Mouse (Mus musculus) fibroblast of lung, adult 2 months (primary cell): ENCODE measurements around the gene Ripor3.
A peak's percentile ranks its signal among the peaks of the same experiment; 100 is the strongest.

Source experiments
- DNase-seq: peaks from one replicate; pipeline ENCODE4 v3.0.0-alpha.2; 2011; ENCODE audit warnings: low read depth

The Ripor3 gene

GRCm38 (mm10) chr2:167953819-167954218 is 56.6 kb downstream of the Ripor3 start:
- DNase-seq: no peak

- DNase-seq: peak; percentile 85
Observed at GRCm38 (mm10) chr2:167951301-167952211, 58.9 kb downstream of the Ripor3 start.

- DNase-seq: no peak
Observed at GRCm38 (mm10) chr2:167950681-167951080, 59.7 kb downstream of the Ripor3 start.

- no peak for DNase-seq
Observed at GRCm38 (mm10) chr2:167949808-167950207, 60.6 kb downstream of the Ripor3 start.

DNA sequence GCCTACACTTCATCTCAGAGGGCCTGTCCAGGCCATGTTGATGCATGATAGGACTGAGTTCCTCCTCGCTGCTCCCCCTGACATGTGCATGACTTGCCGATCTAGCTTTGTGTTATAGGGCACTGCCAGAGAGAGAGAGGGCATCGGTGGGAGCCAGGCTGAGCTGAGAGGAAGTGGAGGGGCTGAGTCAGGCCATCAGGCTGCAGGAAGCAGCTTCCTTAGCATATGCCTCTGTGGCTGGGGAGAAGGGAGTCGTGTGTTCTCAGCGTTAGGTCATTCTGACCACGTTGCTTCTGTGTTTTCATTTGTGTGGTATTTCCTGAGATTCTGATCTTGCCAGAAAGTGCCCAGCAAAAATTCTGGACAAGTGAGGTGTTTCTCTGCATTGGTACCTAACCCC is 61.2 kb downstream of the Ripor3 start:
- DNase-seq: peak; percentile 87

DNA sequence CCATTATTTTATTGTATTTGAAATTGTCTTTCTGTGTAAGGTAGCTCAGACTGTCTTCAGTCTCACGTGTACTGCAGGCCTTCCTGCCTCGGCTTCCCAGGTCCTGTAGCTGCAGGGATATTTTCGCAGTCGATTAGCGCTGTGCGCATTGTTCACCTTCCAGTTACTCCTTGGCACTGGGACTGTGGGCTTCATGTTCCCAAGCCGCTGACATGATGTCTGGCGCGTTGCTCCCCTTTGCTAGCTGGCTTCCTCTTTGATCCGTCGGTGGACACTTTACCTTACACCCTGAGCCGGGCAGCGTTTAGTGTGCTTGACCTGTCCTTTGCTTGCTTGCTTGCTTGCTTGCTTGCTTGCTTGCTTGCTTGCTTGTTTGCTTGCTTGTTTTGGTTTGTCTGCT is 61.9 kb downstream of the Ripor3 start:
- DNase-seq: no peak

DNA sequence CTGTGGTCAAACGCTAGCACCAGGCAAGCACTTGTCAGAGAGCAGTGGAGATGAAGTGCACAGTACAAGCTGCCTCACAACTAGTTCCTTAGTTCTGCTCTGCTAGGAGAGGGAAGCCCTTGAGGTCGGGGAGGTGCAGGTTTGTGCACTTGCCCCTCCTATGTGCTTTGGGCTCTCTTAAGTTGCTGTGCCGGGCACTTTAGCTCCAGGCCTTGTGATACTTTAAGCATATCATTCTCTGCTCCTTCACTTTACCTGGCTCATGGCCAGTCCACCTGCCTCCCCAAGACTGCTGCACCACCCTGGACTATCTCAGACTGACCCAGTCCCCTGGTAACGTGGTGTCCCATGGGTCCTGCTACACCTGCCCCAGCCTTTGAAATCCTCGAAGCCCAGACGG is 62.4 kb downstream of the Ripor3 start:
- DNase-seq: no peak

- DNase-seq: no peak
Observed at GRCm38 (mm10) chr2:167947251-167947650, 63.2 kb downstream of the Ripor3 start.

DNA sequence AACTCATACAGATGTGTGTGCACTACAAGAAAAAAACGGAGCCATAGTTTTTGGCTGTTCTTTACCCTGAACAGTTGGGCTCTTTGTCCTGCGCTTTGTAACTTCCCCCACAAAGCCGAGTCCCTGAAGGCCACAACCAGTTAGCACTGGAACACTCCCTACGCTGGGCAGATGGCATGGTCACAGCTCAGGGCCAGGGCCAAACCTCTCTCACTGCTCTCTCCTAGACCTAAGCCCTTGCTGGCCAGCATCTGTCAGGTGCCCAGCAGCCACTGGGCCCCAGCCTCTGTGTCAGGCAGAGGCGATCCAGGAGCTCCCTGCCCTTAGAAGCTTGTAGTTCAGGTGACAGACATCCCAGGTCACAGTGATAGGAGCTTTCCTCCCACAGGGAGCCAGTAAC is 65.0 kb downstream of the Ripor3 start:
- DNase-seq: no peak

DNA sequence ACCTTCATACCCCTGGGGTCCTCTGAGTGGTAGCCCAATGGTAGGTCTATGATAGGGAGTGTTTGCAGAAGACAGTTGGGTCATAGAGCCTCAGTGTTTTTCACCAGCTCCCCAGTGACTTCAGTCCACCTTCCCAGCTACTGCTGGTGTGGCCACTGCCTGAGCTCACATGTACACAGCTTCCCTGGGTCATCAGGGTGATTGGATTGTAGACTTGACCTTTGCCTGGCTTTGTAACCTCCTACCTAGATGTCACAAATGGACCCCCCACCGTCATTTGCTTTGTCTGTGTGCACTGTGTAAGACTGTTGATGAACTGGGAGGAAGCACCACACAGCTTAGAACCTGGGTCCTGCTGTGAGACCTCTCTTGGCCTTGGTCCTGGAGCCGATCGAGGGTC is 66.2 kb downstream of the Ripor3 start:
- no peak for DNase-seq

DNA sequence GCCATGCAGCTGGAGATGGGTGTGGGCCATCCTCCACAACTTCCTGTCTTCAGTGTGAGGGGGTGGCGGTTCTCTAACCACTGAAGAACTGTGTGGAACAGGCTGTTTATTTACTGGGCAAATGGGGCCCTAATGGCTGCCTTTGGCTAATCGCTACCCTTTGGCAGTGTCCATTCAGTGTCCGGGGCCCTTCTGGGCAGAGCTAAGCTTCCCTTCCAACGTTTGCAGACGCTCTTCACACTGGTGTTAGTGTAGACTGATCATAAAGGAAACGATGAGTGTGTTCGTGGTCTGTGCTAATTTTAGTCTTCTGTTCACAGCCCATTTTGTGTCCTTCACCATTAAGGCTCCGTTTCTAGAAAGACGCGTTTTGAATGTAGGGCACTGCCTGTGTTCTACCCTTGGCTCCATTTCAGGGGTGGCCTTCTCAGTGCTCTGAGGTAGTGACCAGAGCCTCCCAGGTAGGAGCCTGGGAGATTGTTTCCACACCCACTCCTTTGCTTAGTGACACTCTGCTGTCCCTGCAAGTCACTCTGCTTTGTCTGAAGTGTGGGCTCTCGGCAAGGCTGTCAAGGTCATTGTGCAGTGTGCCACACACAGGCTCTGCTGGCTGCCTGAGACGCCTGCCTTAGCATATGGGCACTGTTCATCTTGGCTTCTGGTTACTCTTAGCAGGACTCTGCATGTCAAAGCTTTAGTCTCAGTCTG is 67.3 kb downstream of the Ripor3 start:
- no peak for DNase-seq

- DNase-seq: peak; percentile 92
Observed at GRCm38 (mm10) chr2:167942199-167942925, 68.1 kb downstream of the Ripor3 start.

DNA sequence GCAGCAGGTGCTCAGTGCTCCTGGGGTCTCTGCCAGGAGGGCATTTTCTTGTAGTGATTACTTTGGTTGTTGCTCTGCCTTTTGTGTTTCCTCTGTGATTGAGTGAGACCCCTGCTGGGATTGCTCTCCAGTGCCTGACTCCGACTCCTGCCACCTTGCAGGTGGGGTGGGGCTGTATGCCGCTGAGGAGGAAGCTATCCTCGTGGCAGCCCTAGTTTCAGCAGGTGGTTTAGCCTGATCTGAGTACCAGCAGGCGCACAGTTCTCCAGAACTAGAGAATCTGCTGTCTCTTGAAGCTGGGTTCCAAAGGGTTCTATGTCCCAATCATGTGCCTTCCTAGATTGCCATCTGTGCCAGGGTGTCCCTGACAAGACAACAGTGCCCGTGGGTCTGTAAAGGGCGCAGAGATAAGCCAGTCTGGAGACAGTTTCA is 68.7 kb downstream of the Ripor3 start:
- no peak for DNase-seq

DNA sequence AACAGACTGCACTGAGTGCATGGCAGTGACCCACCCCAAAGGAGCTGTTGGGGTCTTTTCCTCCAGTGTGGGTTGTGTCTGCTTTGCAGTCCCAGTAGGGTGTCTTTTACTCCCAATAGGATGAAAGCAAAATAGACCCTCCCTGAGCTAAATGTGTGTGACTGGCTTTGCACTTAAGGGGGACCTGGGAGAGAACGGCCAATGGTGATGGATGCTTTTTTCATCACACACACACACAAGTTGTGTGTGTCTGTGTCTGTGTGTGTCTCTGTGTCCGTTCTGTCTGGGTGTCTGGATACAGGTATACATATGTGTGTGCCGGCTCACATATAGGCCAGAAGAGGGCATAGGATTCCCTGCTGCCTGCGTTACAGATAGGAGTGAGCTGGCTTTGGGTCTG is 69.1 kb downstream of the Ripor3 start:
- no peak for DNase-seq

- DNase-seq: no peak
Observed at GRCm38 (mm10) chr2:167940636-167941035, 69.8 kb downstream of the Ripor3 start.

GRCm38 (mm10) chr2:167939632-167940399 is 70.6 kb downstream of the Ripor3 start:
- DNase-seq: no peak

GRCm38 (mm10) chr2:167939204-167939603 is 71.2 kb downstream of the Ripor3 start:
- DNase-seq: no peak

DNA sequence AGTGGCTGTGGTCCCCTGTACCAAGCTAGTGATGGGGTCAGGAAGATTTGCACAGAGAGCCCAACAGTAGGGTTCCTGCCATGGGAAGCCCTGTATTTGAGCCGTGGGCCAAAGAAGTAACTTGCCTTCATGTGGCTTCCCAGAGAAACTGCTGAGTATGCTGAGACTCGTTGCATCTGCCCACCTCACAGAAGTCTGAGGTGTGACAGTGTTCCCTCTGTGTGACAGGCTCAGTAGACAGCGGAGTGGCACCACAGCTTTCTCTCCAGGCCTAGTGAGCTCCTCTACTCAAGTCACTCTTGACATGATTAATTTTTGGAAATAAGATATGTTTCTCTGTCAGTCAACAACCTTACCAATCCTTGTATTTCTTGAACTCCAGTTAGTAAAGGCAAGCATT is 71.6 kb downstream of the Ripor3 start:
- DNase-seq: no peak

DNA sequence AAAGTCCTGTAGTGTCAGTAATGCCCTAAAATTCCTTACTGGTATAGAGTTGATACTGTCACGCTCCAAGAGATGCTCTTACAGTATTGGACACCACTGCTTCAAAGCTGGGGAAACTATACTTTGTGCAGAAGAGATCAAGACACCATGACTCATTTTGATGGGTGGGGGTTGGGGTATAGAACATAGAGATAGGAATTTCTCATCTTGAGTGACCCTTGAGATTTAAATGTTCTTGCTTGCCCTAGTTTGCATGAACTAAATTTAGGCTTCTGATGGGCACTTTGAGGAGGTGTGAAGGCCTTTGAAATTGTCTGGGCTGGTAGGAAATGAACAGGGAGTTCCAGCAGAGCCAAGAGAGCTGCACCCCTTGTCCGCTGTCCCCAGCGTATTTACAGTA is 74.5 kb downstream of the Ripor3 start:
- DNase-seq: no peak

DNA sequence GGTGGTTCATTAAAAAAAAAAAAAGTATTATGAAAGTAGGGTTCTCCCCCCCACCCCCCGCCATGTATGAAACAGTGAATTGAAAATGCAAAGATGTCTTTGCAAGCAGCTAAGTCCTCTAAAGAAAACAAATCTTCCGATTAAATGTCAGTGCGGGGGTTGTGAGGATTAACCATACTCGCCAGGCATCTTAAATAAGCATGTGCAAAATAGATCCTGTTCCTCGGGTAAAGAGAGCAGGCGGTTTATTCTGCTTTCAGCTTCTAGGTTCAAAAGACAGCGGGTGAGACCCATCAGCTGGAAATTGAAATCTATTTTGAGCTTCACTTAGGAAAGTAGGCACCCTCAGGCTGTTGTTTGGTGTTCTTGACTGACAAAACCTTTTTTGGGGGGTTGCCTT is 77.0 kb downstream of the Ripor3 start:
- no peak for DNase-seq

DNA sequence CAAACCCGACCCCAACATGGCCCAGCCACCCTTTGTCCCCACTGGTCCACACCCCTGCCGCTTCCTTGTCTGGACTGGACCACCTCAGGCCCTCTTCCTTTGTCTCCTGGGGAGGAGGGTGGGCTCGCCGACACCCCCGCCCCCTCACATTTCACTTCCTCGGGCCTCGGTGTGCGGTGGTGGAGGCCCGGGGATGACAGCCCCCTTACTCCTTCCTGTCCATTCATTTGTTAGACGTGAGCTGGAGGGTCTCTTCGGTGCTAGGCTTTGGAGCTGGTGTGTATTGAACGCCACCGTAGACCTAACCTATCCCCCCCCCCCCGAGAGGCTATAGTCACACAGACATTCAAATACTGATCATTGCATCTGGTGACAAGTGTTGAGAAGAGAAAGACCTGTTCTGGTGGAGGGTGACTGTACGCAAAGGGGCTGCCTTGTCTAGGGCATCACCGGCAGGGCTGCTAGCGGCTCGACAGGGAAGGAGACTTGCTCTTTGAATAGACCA is 77.6 kb downstream of the Ripor3 start:
- DNase-seq: no peak
